Mouse (Mus musculus): ENCODE data around the gene Snn.
"Not testable (repeated sequence)": the region's sequence is repeated elsewhere in the genome, so short reads cannot be mapped to it uniquely, and the experiment has no call there.

Snn gene

DNA sequence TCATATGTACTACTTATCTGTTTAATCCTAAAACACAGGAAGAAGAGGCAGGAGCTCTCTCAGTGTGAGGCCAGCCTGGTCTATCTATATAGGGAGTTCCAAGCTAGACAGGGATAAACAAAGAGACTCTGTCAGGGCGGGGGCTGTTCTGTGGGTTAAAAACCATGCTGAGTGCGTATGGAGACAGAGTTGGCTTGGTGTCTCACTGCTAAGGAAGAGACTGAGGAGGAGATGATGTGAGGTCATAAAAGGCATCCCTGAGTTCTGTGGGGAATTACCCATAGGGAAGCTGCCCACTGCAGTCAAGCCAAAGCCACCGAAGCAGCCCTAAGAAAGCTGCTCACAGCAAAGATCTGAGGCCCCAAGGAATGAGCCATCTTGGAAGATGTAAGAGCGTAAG is at the start of gene Snn:
Snn (plus strand) TSS at position 301 of the 400 bp plus-strand sequence.
- no peak for DNase-seq

DNA sequence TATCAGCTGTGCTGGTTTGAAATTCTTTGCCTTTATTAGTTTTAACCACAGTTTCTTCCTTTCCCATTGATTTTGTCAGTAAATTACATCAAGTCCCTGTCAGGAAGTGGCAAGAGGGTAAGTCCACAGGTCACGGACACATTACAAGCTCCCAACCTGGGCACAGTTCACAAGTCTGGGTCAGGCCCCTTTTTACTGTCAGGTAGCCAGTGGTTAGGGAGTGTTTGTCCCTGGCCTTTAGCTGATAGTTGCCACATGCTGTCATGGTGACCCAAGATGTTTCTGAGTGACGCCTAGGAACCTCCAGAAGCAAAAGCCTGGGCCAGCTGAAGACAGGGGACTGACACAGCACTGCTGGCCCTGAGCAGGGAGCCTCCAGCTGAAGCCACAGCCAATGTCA is 49.5 kb upstream of the Snn start:
- DNase-seq = no peak

DNA sequence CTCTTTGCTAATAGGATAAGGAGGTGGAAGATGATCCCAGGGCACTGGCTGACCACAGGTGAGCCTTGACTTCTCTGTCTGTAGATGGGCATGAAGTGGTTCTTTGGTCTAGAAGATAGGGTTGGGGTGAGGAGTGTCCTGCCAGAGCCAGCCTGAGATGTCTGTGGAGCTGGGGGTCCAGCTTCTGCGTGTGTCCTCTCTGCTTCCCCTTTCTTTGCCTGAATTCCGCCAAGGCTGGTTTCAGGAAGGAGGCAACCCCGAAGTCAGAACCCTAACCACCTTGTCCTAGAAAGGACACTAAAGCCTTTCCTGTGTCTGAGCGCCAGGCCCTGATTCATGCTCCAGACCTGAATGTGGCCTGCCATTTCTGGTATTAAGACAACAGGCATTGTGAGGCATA is 48.8 kb upstream of the Snn start:
- DNase-seq = no peak

DNA sequence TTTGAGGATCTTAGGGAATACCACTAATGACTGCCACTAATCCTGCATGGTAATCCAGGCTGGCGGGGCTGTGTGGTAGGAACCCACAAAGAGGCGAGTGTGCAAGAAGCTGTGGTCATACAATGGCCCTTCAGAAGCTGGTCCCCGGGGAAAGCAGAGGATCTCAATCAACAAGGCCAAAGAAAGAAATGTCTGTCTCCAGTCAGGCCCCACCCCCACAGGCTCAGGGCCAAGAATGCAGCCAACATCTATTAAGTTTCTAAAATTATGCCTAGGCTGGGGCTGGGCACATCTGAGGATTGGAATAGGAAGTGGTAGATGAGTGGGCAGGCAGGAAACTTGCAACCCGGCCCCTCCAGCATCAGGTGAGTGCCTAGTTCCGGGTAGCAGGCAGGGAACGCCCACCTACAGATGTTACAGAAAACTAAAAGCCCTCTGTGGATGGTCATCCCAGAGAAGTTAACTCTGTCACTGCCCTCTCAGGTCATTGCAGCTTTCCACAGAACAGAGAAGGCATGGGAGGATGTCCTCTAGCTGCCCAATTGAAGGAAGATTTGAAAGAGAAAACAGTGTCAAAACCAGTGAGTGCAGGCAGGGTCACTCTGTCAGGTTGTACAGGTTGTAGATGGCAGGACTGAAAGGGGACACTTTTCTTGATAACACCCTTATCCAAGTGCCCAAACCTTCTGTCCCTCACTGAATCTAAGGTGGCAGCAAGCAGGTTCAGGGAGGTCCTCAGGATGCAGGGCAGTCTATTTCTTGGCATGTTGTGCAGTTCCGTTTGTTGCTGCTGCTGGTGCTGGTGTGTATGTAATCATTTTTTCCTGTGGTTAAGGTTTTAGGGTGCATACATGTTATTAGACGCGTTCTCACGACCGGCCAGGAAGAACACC is 47.9 kb upstream of the Snn start:
- peak; percentile 22 for DNase-seq

DNA sequence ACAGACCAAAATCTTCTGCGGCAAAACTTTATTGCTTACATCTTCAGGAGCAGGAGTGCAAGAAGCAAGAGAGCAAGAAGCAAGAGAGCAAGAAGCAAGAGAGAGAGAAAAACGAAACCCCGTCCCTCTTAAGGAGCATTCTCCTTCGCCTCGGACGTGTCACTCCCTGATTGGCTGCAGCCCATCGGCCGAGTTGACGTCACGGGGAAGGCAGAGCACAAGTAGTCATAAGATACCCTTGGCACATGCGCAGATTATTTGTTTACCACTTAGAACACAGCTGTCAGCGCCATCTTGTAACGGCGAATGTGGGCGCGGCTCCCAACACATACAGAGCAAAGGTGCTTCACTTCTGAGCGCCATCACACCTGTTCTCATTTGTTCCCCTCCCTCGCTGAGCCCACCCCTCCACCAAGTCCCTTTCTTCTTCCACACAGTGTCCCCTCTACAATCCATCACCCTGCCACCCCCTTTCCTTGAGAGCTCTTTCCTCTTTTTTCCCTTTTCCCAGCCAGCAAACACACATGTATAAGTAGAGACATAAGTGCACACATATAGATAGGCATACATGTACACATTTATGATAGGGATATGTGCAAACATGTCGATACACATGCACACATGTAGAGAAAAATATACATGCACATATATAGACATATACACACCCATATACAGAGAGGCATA is 47.1 kb upstream of the Snn start:
- DNase-seq = not testable (repeated sequence)

DNA sequence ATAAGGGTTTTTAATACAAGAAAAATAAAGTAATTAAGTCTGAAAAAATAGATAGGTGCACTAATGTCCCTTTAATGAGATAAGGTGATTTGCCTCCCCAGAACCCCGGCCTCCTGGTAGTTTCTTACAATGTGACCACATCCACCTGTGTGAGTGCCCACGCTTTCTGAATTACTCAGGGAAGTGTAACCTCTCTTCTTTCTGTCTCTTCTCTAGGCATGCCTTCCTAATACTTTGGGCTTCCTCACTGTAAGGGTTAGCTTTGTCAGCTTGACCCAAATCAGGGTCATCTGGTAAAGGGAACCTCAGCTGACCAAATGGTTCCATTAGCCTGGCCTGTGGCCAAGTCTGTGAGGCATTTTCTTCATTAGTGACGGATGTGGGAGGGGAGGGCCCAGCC is 46.3 kb upstream of the Snn start:
- DNase-seq = no peak

DNA sequence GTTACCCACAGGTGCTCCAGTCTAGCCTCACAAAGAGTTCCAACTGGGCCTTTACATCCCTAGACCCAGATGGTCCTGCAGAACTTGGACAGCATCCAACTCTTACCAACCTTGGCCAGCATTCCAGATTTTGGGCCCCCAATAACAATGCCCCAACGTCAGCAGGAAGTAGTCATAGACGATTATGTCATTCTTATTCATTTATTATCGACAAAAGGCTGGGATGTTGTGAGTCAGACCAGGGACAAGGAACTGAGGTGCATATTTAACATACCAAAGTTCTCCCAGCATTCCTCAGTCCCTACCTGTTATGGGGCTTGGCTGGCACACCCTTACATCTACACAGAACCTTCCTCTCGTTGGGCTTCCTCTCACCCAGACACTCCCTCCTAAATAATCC is 44.4 kb upstream of the Snn start:
- no peak for DNase-seq

DNA sequence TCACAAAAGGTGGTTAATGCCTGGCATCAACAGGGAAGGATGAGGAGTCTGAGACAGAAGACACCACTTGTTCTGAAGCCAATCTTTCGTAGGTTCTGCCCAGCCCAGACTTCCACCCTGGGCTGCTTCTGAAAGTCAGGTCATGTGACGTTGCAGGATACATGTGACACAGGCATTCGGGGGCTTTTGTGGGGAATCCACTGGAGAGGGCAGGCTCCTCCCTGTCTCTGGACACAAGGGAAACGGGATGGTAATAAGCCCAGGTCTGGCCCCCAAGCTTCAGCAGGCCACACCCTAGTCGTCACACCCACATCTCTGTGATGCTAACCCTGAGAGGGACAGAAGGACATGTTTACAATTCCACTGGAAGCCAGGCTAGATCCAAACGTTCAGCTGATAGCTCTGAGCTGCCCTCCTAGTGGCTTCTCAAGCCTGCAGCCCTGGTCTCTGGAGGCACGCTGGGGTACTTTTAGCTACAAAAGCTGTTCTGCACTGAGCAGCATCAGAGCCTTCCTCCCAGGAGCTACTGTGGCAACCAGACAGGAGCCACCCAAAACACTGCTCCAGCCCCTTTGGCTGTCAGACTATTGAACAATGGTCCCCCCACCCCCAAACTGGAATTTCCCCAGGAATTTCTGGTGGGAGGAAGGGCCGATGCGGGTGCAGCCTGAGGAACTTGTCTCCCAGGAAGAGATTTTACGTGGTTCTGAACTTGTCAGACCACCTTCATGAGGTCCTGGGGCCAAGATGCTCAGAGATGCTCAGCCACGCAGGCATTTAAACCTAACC is 42.7 kb upstream of the Snn start:
- no peak for DNase-seq

DNA sequence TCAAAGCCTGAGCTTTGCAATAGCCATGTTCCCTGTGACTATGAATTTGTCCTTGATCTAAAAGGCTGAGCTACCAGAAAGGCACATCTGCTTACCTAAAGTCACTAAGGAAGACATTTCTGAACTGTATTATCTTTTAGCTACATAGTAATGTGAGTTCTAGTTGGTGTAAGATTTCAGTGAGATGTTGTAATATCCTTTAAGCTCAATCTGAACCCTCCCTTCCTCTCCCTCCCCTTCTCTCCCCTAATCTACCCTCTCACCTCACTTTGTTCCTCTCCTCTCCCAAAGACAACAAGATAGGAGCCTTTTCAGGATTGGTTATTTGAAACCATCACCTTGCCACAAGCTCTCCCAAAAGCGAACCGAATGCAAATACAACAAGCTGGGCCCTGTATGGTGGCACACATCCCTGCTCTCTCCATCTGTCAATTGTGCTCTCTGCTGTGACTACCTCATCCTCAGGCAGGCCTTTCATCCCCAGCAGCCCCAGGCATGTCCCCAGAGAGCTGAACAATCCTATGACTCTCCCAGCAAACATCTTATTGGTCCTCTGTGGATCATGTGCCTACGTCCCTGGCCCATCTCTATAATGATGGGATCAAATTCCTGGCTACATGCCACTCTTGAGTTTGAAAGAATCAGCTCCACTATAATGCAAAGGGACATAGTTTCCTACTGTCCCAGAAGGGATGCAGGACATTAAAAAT is 39.2 kb upstream of the Snn start:
- DNase-seq = no peak

DNA sequence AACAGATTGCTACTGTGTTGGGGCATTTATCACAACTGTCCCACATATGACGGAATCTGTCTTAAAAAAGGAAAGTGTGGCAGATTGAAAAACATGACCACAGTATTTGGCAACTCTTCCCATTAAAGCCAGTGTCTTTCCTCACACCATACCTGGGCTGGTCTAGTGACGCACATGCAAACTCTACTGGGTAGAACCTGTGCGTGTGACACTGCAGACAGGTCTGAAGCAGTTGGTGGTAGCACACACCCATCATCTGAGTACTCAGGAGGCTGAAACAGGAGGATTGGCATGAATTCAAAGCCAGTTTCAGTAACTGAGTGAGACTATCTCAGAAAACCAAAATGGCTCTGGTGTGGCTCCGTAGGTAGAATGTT is 38.6 kb upstream of the Snn start:
- DNase-seq = no peak

DNA sequence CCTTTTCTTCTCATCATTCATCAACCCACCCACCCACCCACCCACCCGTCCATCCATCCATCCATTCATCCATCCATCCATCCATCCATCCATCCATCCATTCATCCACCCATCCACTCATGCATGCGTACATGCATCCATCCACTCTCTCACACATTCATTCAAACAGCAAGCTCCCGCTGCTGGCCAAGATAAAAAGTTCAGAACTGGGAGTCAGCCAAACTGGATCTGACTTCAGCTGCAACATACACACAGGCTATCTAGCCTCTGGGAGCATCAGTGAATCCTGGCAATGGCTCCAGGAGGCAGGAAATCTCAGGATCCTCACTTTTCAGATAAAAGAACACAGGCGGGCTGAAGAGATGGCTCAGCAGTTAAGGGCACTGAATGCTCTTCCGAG is 37.1 kb upstream of the Snn start:
- no peak for DNase-seq

DNA sequence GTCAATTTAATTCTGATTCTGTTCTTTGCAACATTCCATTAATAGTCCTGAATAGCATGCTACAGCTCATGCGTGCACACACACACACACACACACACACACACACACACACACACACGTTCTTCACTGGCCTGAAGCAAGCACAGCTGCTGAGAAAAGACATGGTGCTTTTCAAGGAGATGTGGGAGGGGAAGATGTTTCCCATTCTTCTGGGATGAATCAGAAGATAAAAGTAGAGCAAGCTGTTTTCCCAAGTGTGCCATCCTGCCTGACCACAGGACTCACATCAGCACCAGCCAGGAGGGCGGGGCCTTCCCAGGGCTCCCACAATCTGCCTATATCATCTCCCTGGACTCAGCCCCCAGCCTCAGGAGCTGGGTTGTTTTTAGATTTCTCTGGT is 35.9 kb upstream of the Snn start:
- no peak for DNase-seq

DNA sequence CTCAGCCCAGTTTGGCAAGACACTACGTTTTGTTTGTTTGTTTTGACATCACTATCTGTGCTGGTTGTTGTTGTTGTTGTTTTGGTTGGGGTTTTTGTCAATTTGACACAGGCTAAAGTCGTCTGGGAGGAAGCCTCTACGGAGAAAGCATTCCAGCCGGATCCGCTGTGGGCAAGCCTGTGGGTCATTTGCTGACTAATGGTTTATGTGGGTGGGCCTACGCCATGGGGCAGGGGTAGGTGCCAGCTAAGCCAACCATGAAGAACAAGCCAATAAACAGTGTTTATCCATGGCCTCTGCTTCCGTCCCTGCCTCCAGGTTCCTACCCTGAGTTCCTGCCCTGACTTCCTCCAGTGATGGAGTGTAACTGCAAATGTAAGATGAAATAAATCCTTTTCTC is 32.5 kb upstream of the Snn start:
- DNase-seq = no peak

DNA sequence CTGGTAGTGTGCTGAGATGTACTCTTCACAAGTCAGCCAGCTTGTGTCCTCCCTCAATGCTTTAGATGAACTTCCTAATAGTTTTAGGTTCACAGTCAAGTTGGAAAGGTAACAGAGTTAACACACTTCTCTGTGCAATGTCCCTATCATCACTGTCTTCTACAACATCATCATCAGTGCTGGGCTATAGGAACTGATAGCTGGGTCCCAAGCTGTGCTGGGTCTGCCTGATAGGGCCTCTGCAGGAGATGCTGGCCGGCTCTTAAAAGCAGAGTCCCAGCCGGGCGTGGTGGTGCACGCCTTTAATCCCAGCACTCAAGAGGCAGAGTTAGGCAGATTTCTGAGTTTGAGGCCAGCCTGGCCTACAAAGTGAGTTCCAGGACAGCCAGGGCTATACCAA is 29.9 kb upstream of the Snn start:
- no peak for DNase-seq

DNA sequence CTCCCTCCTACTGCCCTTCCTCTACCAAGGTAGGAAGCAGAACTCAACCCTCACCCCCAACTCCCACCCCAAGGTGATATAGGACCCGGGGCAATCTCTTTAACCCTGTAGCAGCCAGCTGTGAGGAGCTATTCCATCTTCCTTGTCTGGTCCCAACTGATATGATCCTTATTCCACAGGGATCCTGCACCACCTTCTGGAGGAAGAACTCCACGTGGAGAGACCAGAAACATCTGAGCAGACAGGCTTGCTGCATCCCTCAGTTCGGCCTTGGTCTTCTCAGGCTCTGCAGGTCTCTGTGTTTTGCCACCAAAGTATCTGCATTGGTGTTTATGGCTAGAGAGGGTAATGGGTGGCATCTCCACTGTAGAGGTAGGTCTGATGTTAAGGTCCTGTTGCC is 29.4 kb upstream of the Snn start:
- no peak for DNase-seq

DNA sequence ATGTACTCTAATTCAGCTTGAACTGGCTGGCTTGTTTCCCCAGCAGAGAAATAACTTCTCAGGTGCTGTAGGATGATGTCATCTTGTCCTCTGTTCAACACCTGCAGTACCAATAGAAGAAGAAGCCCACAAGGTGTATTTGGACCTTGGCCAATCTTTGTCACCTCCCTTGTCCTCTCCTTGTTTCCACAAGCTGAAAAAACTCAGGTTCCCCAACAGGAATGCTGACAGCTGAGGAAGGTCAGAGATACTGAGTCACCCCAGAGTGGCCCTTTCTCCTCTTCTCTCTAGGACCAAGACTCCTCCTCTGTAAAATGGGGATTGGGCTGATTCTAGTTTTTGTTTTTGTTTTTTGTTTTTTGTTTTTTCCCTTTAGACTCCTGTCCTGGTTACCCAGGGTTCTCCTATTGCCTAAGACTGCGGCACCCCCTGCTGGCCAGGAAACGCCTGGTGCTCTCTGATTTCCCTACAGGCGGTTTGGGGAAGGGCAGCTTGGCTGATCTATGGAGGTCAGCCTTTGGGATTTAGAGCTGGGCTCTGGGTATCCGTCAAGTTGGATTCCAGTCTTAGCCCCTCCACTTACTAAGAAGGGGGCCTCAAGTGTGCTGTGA is 26.4 kb upstream of the Snn start:
- DNase-seq = peak; percentile 78

DNA sequence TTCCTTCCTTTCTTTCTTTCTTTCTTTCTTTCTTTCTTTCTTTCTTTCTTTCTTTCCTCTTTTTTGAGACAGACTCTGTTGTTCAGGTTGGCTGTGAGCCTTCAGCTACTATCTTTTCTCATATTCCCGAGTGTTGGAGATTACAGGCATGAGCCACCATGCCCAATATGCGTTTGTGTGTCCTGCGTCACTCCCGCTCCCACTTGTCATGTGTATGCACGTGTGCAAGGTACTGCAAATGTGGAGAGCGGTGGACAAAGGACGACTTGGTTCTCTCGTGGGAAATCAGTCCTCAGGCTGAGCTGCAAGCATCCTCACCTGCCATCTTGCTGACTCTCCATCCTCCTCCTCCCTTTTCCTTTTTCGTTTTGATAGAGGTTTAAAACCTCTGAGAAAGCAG is 25.5 kb upstream of the Snn start:
- no peak for DNase-seq

DNA sequence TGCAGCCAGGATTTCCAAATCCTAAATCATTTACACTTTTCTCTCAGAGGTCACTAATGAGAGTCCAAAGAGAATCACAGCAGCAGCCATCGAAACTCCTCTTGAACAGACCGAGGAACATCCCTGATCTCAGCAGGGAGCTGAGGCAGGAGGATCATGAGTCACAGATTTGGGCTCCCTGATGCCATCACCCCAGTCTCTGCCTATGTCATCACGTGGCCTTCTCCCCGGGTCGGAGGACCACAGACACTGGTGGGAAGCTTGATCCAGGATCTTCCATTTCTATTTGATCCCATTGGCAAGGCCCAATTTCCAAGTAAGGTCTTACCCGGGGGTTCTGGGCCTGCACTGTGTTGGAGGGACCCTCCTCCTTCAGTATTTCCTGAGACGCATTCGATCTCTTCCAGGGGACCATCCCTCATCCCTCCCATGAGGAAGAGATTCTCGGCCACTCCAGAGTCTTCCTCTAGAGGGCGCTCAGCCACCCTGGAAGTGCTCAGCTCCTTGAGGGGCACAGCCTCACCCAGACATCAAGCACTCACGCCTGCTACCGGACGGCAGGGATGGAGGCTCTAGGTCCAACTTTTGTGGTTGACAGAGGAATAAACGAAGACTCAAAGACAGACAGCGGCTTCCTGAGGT is 24.8 kb upstream of the Snn start:
- DNase-seq = peak; percentile 75

DNA sequence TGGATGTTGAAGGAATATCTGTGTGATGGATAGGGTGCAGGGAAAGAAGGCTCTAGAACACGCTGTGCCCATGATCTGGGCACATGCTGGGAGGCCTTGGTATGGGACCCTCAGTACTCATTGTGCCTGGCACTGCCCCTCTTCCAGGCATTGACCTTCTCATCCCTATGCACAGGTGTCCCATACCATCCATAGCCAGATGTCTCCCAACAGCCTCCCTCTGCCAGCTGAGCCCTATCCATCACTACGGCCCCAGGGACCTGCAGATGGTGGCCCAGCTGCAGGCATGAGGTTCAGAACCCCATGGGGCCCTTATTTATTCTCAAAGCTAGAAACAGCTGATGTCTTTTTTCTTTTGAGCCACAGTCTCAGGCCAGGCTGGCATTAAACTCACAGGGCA is 20.1 kb upstream of the Snn start:
- DNase-seq = no peak

DNA sequence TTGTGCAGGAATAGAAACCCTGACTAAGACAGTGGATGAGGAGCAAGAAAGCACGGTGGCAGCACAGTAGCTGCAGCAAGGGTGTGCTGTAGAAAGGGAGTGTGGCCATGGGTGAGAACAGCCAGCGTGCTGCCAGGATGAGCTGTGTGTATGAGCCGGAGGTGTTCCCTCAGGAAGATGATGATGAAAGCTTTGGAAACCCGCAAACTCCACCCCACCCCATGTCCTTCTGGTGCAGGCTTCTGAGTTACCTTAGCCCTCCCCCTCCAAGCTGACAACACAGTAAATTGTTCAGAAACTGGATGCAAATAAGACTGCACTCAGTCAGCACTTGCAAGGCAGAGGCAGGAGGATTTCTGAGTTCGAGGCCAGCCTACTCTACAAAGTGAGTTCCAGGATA is 17.5 kb upstream of the Snn start:
- DNase-seq = no peak

DNA sequence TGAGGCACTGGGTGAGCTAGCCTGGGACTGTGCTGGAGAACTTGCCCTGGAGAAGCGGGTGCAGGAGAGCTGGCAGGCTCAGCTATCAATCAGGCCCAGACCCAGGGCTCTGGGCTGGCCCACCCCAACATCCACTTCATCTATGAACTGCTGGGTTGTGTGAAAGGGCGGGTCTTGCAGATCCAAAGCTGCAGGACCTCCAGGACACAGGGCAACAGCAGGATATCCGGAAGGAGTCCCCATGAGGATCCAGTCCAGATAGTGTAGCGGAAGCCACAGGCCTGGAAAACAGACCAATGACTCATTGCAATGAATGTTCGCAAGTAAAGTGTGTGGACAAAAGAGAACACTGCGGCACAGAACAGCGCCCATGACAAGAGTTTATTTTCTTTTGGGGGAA is 14.3 kb upstream of the Snn start:
- DNase-seq = no peak

DNA sequence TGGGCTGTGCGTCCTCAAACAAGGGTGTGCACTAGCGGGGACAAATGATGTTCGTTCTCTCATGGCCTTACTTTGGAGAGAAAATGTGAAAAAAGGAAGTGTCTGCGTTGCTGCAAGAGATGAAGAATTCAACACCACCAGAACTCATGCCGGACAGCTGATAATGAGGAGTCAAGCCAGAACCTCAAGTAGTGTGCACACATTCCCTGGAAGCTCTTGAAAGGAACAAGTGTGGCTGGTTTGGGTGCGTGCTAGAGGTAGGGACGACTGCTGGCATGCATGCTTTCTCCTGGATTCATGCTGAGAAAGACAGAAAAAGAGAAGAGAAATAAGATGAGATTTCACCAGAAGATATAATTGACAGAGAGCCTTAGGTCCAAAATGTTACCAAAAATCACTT is 13.6 kb upstream of the Snn start:
- no peak for DNase-seq

All from liver (tissue).